Mouse (Mus musculus): ENCODE measurements at regions not wholly inside any gene's neighbourhood (a gene's known extent, or its start where the extent isn't known, plus 50 kb on each side); places are given as distances from the start of the nearest gene placed in this dataset.

GRCm38 (mm10) chr2:128395308-128396007, 195.6 kb upstream of the Spdye4c start:
- DNase-seq (ENCODE audit: low spot score), result no peak

GRCm38 (mm10) chr2:128396008-128396346, 195.0 kb upstream of the Spdye4c start:
- peak; percentile 95 for DNase-seq (ENCODE audit: low spot score)

- DNase-seq (ENCODE audit: low spot score), result no peak
These were observed 189.7 kb upstream of the Spdye4c start for GRCm38 (mm10) chr2:128401359-128401758.

- no peak for DNase-seq (ENCODE audit: low spot score)
These were observed 187.7 kb upstream of the Spdye4c start for GRCm38 (mm10) chr2:128403143-128403935.

- DNase-seq (ENCODE audit: low spot score), result no peak
These were observed 186.6 kb upstream of the Spdye4c start for GRCm38 (mm10) chr2:128404405-128404804.

GRCm38 (mm10) chr2:128407076-128407475, 183.9 kb upstream of the Spdye4c start:
- no peak for DNase-seq (ENCODE audit: low spot score)

- DNase-seq (ENCODE audit: low spot score), result peak; percentile 73
These were observed 182.3 kb upstream of the Spdye4c start for GRCm38 (mm10) chr2:128408718-128409117.

- peak; percentile 82 for DNase-seq (ENCODE audit: low spot score)
These were observed 178.7 kb upstream of the Spdye4c start for GRCm38 (mm10) chr2:128412352-128412751.

GRCm38 (mm10) chr2:128412974-128413373, 178.0 kb upstream of the Spdye4c start:
- DNase-seq (ENCODE audit: low spot score), result no peak

GRCm38 (mm10) chr2:128414588-128415240, 176.3 kb upstream of the Spdye4c start:
- no peak for DNase-seq (ENCODE audit: low spot score)

- no peak for DNase-seq (ENCODE audit: low spot score)
These were observed 174.6 kb upstream of the Spdye4c start for GRCm38 (mm10) chr2:128416416-128416815.

- DNase-seq (ENCODE audit: low spot score), result no peak
These were observed 172.0 kb upstream of the Spdye4c start for GRCm38 (mm10) chr2:128418960-128419359.

- no peak for DNase-seq (ENCODE audit: low spot score)
These were observed 170.6 kb upstream of the Spdye4c start for GRCm38 (mm10) chr2:128420406-128420805.

- DNase-seq (ENCODE audit: low spot score), result peak; percentile 24
These were observed 168.3 kb upstream of the Spdye4c start for GRCm38 (mm10) chr2:128422677-128423076.

GRCm38 (mm10) chr2:128424236-128424635, 166.8 kb upstream of the Spdye4c start:
- no peak for DNase-seq (ENCODE audit: low spot score)

GRCm38 (mm10) chr2:128427181-128427880, 163.7 kb upstream of the Spdye4c start:
- no peak for DNase-seq (ENCODE audit: low spot score)

- peak; percentile 37 for DNase-seq (ENCODE audit: low spot score)
These were observed 162.9 kb upstream of the Spdye4c start for GRCm38 (mm10) chr2:128428154-128428553.

GRCm38 (mm10) chr2:128428651-128429633, 162.1 kb upstream of the Spdye4c start:
- DNase-seq (ENCODE audit: low spot score), result no peak

- no peak for DNase-seq (ENCODE audit: low spot score)
These were observed 161.2 kb upstream of the Spdye4c start for GRCm38 (mm10) chr2:128429786-128430185.

- no peak for DNase-seq (ENCODE audit: low spot score)
These were observed 160.2 kb upstream of the Spdye4c start for GRCm38 (mm10) chr2:128430776-128431291.

GRCm38 (mm10) chr2:128431751-128432150, 159.3 kb upstream of the Spdye4c start:
- no peak for DNase-seq (ENCODE audit: low spot score)
